In the genomic region with DNA sequence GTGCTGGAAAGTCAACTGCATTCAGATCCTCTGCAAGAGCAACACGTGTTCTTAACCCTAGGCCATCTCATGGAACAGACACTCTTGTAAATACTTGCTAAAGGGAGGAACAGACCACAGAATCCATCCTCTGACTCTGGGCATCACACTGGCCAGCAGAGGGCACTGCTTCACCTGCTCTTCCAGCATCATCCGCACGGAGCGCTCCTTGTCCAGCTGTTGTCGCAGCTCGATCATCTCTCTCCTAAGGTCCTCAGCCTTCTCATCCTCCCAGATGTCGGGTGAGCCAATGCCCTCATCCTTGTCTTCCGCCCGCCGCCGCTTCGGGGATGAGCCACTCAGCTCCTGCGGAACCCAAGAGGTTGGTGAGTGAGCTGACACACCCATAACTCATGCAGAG, we compare ENCODE assay signal across 9 mouse cellular contexts. TPM values are rescaled to one million over a fixed set of nuclear protein-coding genes. Genes with fewer than 3 reads are reported as not detected.
A peak's percentile ranks its signal among the peaks of the same experiment; 100 is the strongest.
DNase-seq lines count a peak whose midpoint lies in the region; ATAC-seq and TF ChIP-seq lines count a peak whose summit lies in the region.
"Had no signal": no experiment of that assay in that cellular context is flagged by ENCODE, and none has a peak within 500 bp of the region (broad histone marks: within the 10 kb centered on the region; RNA-seq: fewer than 3 reads in every experiment).

No protein-coding gene starts in this region.

- H3K27ac ChIP-seq in gastrocnemius, adult 2 months = peak overlapping the region; percentile 40; the same call in 1 of the 2 replicates
- no peak overlapping the region for H3K27ac ChIP-seq in intestine, embryonic 14.5 days (ENCODE audit: low read depth)
- H3K27ac ChIP-seq in limb, embryonic 10.5 days = peak overlapping the region; percentile 89; the same call in 1 of the 2 replicates
- no peak overlapping the region for H3K27ac ChIP-seq in midbrain, embryonic 13.5 days
- H3K27ac ChIP-seq in spleen, adult 2 months (ENCODE audit: insufficient read depth, low read length) = no peak overlapping the region

- peak; percentile 70 for DNase-seq in layer of hippocampus, adult 11-12 months (ENCODE audit: low spot score)
- no peak for DNase-seq in layer of hippocampus, adult 9-11 months
- peak; percentile 56 to 58 for DNase-seq in cerebellum, postnatal 36 days
- peak; percentile 83 for DNase-seq in gastrocnemius, adult 2 months
- DNase-seq in intestine, embryonic 14.5 days (ENCODE audit: low spot score) = peak; percentile 81
- peak; percentile 80 for DNase-seq in limb, embryonic 10.5 days (ENCODE audit: low spot score)
- peak in 1 of 2 experiments; percentile 34 for DNase-seq in spleen, adult 2 months (ENCODE audit: low read depth in 1 of 2, low spot score in 2 of 2)

- peak; percentile 22; the same call in 1 of the 2 replicates for ATAC-seq in intestine, embryonic 14.5 days (replicated peaks; ENCODE audit: low FRiP score, low TSS enrichment, low read depth)
- ATAC-seq in midbrain, embryonic 13.5 days = peak; percentile 68

- intact Hi-C loops in gastrocnemius, adult 2 months (cut with DNase I) = loop anchor here (1.0 kb wide), 1 partner anchor 55 kb away; no protein-coding TSS in a partner anchor

- H3K9ac ChIP-seq in intestine, embryonic 14.5 days (ENCODE audit: low read length) = no peak overlapping the region
- H3K9ac ChIP-seq in midbrain, embryonic 13.5 days (replicated peaks) = no peak overlapping the region

- H3K4me1 ChIP-seq in intestine, embryonic 14.5 days (replicated peaks; ENCODE audit: control insufficient read depth, insufficient read depth, low read length) = peaks cover 31% of the 10 kb centered on the region
- H3K4me1 ChIP-seq in limb, embryonic 10.5 days = peaks cover 42% of the 10 kb centered on the region
- peaks cover 13% of the 10 kb centered on the region for H3K4me1 ChIP-seq in midbrain, embryonic 13.5 days (replicated peaks)
- peaks cover 3% of the 10 kb centered on the region for H3K4me1 ChIP-seq in spleen, adult 2 months (ENCODE audit: control insufficient read depth, insufficient read depth, insufficient read length)

- H3K9me3 ChIP-seq in intestine, embryonic 14.5 days (ENCODE audit: control insufficient read depth, low read length) = no peaks in the 10 kb centered on the region
- no peaks in the 10 kb centered on the region for H3K9me3 ChIP-seq in limb, embryonic 10.5 days (replicated peaks)
- H3K9me3 ChIP-seq in midbrain, embryonic 13.5 days = no peaks in the 10 kb centered on the region
- H3K9me3 ChIP-seq: megakaryocyte, embryonic 14.5 days had no signal

- H3K4me3 ChIP-seq in gastrocnemius, adult 2 months = peak overlapping the region; percentile 26; the same call in 1 of the 2 replicates
- no peak overlapping the region for H3K4me3 ChIP-seq in intestine, embryonic 14.5 days (ENCODE audit: low read depth, low read length)
- no peak overlapping the region for H3K4me3 ChIP-seq in limb, embryonic 10.5 days
- H3K4me3 ChIP-seq in midbrain, embryonic 13.5 days (replicated peaks) = no peak overlapping the region
- H3K4me3 ChIP-seq in spleen, adult 2 months (ENCODE audit: extremely low read depth, insufficient read depth, insufficient read length) = no peak overlapping the region
- H3K4me3 ChIP-seq: megakaryocyte, embryonic 14.5 days had no signal

- TF ChIP-seq POLR2A in spleen, adult 2 months (IDR thresholded peaks at IDR 0.05; ENCODE audit: low read depth, low read length) = no peak

- no peak overlapping the region for H3K4me2 ChIP-seq in intestine, embryonic 14.5 days (ENCODE audit: low read length)
- no peak overlapping the region for H3K4me2 ChIP-seq in midbrain, embryonic 13.5 days (replicated peaks)

- no peaks in the 10 kb centered on the region for H3K27me3 ChIP-seq in intestine, embryonic 14.5 days (replicated peaks; ENCODE audit: control insufficient read depth, insufficient read depth, low read length)
- no peaks in the 10 kb centered on the region for H3K27me3 ChIP-seq in limb, embryonic 10.5 days (ENCODE audit: low read depth, poor library complexity, severe bottlenecking)
- no peaks in the 10 kb centered on the region for H3K27me3 ChIP-seq in midbrain, embryonic 13.5 days
- no peaks in the 10 kb centered on the region for H3K27me3 ChIP-seq in spleen, adult 2 months (ENCODE audit: control insufficient read depth, insufficient read depth, low read length)
- H3K27me3 ChIP-seq: megakaryocyte, embryonic 14.5 days had no signal

- WGBS in intestine, embryonic 14.5 days = 28% methylated on average over 13 of the region's 13 CpGs
- WGBS in limb, embryonic 10.5 days = 47% methylated on average over 13 of the region's 13 CpGs
- 45% methylated on average over 13 of the region's 13 CpGs for WGBS in midbrain, embryonic 13.5 days
- WGBS in spleen, adult 2 months = 64% methylated on average over 13 of the region's 13 CpGs

- peak; percentile 100 for TF ChIP-seq CTCF in gastrocnemius, adult 2 months (IDR thresholded peaks at IDR 0.05)
- TF ChIP-seq CTCF in spleen, adult 2 months (IDR thresholded peaks at IDR 0.05; ENCODE audit: extremely low read depth, insufficient read depth, insufficient read length, insufficient replicate concordance) = peak; percentile 93

- peaks cover 51% of the 10 kb centered on the region for H3K36me3 ChIP-seq in intestine, embryonic 14.5 days (ENCODE audit: control insufficient read depth, insufficient read depth, low read length)
- peaks cover 66% of the 10 kb centered on the region for H3K36me3 ChIP-seq in limb, embryonic 10.5 days
- peaks cover 38% of the 10 kb centered on the region for H3K36me3 ChIP-seq in midbrain, embryonic 13.5 days
- H3K36me3 ChIP-seq in spleen, adult 2 months (ENCODE audit: control insufficient read depth, insufficient read depth, low read length) = peaks cover 6% of the 10 kb centered on the region

RNA-seq across cellular contexts. Expression of a gene that starts 8.6 kb away (rescaled TPM):
- total RNA-seq in gastrocnemius, adult 2 months (2021) = 1 to 10 TPM; 3.0 to 5.1 TPM
- polyA plus RNA-seq in intestine, embryonic 14.5 days (2014; fragmentation: Nextera tagmentation; extraction: Ambion mirVana) = 27.6 and 30.0 TPM in 2 replicates
- 41.4 and 48.5 TPM in 2 replicates for polyA plus RNA-seq in limb, embryonic 10.5 days (2016; fragmentation: Nextera tagmentation; extraction: Ambion mirVana)
- polyA plus RNA-seq in midbrain, embryonic 13.5 days (2015; fragmentation: Nextera tagmentation; extraction: Ambion mirVana) = 10.5 and 11.2 TPM in 2 replicates
- polyA plus RNA-seq in spleen, adult 2 months (2012; rRNA removed) = 5.6 and 8.7 TPM in 2 replicates

RNA-seq across cellular contexts. Expression of a gene that starts 9.4 kb away (rescaled TPM):
- total RNA-seq in gastrocnemius, adult 2 months (2021) = 1,000 to 10,000 TPM; 1,026 to 1,225 TPM
- polyA plus RNA-seq in intestine, embryonic 14.5 days (2014; fragmentation: Nextera tagmentation; extraction: Ambion mirVana) = 13.1 and 15.3 TPM in 2 replicates
- polyA plus RNA-seq in limb, embryonic 10.5 days (2016; fragmentation: Nextera tagmentation; extraction: Ambion mirVana) = 29.4 and 34.3 TPM in 2 replicates
- polyA plus RNA-seq in midbrain, embryonic 13.5 days (2015; fragmentation: Nextera tagmentation; extraction: Ambion mirVana) = 20.5 and 21.6 TPM in 2 replicates
- polyA plus RNA-seq in spleen, adult 2 months (2012; rRNA removed) = 0.53 and 0.68 TPM in 2 replicates

RNA-seq across cellular contexts. Expression of a gene that starts 43.5 kb away (rescaled TPM):
- total RNA-seq in gastrocnemius, adult 2 months (2021) = 1 to 10 TPM; 5.2 to 6.9 TPM
- 29.0 and 31.0 TPM in 2 replicates for polyA plus RNA-seq in intestine, embryonic 14.5 days (2014; fragmentation: Nextera tagmentation; extraction: Ambion mirVana)
- 27.0 and 30.7 TPM in 2 replicates for polyA plus RNA-seq in limb, embryonic 10.5 days (2016; fragmentation: Nextera tagmentation; extraction: Ambion mirVana)
- 20.0 and 26.3 TPM in 2 replicates for polyA plus RNA-seq in midbrain, embryonic 13.5 days (2015; fragmentation: Nextera tagmentation; extraction: Ambion mirVana)
- 11.9 and 14.1 TPM in 2 replicates for polyA plus RNA-seq in spleen, adult 2 months (2012; rRNA removed)

Comparison
In these comparisons a context has a peak if more than half of its experiments do, and no peak if none do; other contexts are left out.
1. H3K27ac ChIP-seq: peak in gastrocnemius, adult 2 months (single experiment) and limb, embryonic 10.5 days (single experiment); none in intestine, embryonic 14.5 days (single experiment), midbrain, embryonic 13.5 days (single experiment) and spleen, adult 2 months (single experiment).